Mouse (Mus musculus): ENCODE measurements around the gene Cdc5l. TPM values are rescaled to one million over a fixed set of nuclear protein-coding genes. Genes with fewer than 3 reads are reported as not detected.

The Cdc5l gene
- polyA plus RNA-seq, 1 experiment = 28.3 TPM

DNA sequence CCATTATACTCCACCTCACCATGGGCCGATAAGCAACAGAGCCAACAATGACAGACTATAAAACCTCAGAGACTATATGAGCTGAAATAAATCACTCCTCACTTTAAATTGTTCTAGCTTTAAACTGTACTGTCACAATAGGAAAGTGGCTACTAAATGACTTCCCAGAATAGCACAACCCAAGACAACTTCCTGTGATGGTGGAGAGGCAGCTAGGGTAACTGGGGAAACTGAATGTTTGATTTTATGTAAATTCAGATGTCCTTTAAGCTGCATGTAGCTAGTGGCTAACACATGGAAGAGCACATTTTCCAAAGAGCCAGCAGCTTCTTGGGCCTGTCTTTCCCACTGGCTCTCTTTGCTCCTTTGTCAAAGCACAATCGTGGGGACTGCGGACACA is 50.2 kb downstream of the Cdc5l start:
- Histone ChIP-seq H3K79me3 (ENCODE audit: low read depth) (no peaks in the 10 kb centered on the region), H3K36me3 (ENCODE audit: control insufficient read depth, insufficient read depth) (peaks cover 30% of the 10 kb centered on the region), H3K4me3 (ENCODE audit: insufficient read depth, poor library complexity, severe bottlenecking) (no peak overlapping the region), H3K27me3 (ENCODE audit: control insufficient read depth, insufficient read depth, insufficient read length) (no peaks in the 10 kb centered on the region), H3ac (ENCODE audit: control insufficient read depth, insufficient read length, low read depth) (no peak overlapping the region), H3K79me2 (ENCODE audit: control insufficient read depth, insufficient read depth) (no peaks in the 10 kb centered on the region)
- TF ChIP-seq MYOG (IDR thresholded peaks at IDR 0.05; ENCODE audit: control insufficient read depth, extremely low read depth, insufficient read length) (no peak), MYOD1 (IDR thresholded peaks at IDR 0.05; ENCODE audit: control insufficient read depth, insufficient read length, low read depth) (no peak), FOSL1 (IDR thresholded peaks at IDR 0.05; ENCODE audit: insufficient read depth, low read length, poor library complexity, severe bottlenecking) (no peak), CEBPB (IDR thresholded peaks at IDR 0.05; ENCODE audit: low read depth) (no peak), CTCF (IDR thresholded peaks at IDR 0.05; ENCODE audit: control insufficient read depth, insufficient read depth, insufficient read length) (no peak), USF1 (IDR thresholded peaks at IDR 0.05; ENCODE audit: low read depth) (no peak), MAX (IDR thresholded peaks at IDR 0.05) (no peak)

DNA sequence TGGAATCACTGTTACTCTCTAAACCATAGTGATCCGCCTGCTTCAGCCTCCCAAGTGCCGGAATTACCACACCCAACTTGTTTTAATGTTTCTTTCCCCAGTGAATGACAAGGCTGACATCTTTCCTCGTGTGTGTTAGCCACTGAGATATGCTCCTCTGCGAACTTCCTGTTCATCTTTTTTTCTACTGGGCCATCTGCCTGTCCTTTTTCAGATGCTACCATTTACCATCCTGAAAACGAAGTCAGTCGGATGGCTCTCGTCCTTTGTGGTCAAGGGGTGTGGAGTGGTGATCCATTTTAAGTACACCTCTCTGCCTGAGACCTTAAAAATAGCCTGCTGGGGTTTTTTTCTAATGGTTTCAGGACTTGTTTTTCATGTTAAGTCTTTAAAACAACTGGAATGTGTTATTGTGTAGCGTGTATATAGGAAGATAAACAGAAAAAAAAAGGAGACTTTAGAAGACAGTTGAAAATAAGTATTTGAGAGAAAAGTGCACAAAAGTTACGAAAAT is 54.2 kb downstream of the Cdc5l start:
- H3ac ChIP-seq (ENCODE audit: control insufficient read depth, insufficient read length, low read depth) = no peak overlapping the region
- no peaks in the 10 kb centered on the region for H3K79me3 ChIP-seq (ENCODE audit: low read depth)
- H3K36me3 ChIP-seq (ENCODE audit: control insufficient read depth, insufficient read depth) = peaks cover 2% of the 10 kb centered on the region
- no peak for TF ChIP-seq MYOG (IDR thresholded peaks at IDR 0.05; ENCODE audit: control insufficient read depth, extremely low read depth, insufficient read length)
- TF ChIP-seq CEBPB (IDR thresholded peaks at IDR 0.05; ENCODE audit: low read depth) = no peak
- no peak for TF ChIP-seq CTCF (IDR thresholded peaks at IDR 0.05; ENCODE audit: control insufficient read depth, insufficient read depth, insufficient read length)
- TF ChIP-seq MYOD1 (IDR thresholded peaks at IDR 0.05; ENCODE audit: control insufficient read depth, insufficient read length, low read depth) = no peak
- no peak for TF ChIP-seq FOSL1 (IDR thresholded peaks at IDR 0.05; ENCODE audit: insufficient read depth, low read length, poor library complexity, severe bottlenecking)
- no peak for TF ChIP-seq MAX (IDR thresholded peaks at IDR 0.05)
- no peak overlapping the region for H3K4me3 ChIP-seq (ENCODE audit: insufficient read depth, poor library complexity, severe bottlenecking)
- no peaks in the 10 kb centered on the region for H3K79me2 ChIP-seq (ENCODE audit: control insufficient read depth, insufficient read depth)
- H3K27me3 ChIP-seq (ENCODE audit: control insufficient read depth, insufficient read depth, insufficient read length) = no peaks in the 10 kb centered on the region

DNA sequence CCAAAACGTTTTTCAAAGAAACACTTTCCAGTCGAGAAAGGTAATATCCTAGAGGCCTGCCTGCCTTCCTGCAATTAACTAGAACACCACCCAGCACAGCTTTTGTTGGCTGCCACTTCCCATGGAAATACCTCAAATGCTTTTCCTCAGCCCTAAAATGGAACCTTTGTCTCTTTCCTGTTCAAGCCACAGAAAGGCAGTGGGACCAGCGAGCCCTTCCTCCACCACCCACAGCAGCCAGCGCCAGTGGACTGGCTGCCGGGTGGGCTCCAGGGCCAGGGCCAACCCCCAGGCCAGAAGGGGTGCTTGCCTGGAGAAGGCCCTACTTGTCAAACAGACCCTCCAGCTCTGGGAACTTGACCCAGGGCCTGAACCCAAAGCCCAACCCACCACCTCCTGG is 56.2 kb downstream of the Cdc5l start:
- no peak for TF ChIP-seq USF1 (IDR thresholded peaks at IDR 0.05; ENCODE audit: low read depth)
- no peak for TF ChIP-seq CTCF (IDR thresholded peaks at IDR 0.05; ENCODE audit: control insufficient read depth, insufficient read depth, insufficient read length)
- no peak for TF ChIP-seq MYOG (IDR thresholded peaks at IDR 0.05; ENCODE audit: control insufficient read depth, extremely low read depth, insufficient read length)
- no peak for TF ChIP-seq MYOD1 (IDR thresholded peaks at IDR 0.05; ENCODE audit: control insufficient read depth, insufficient read length, low read depth)
- TF ChIP-seq CEBPB (IDR thresholded peaks at IDR 0.05; ENCODE audit: low read depth) = no peak
- TF ChIP-seq FOSL1 (IDR thresholded peaks at IDR 0.05; ENCODE audit: insufficient read depth, low read length, poor library complexity, severe bottlenecking) = no peak
- TF ChIP-seq MAX (IDR thresholded peaks at IDR 0.05) = no peak
- Histone ChIP-seq H3K79me3 (ENCODE audit: low read depth) (no peaks in the 10 kb centered on the region), H3K36me3 (ENCODE audit: control insufficient read depth, insufficient read depth) (no peaks in the 10 kb centered on the region), H3K27me3 (ENCODE audit: control insufficient read depth, insufficient read depth, insufficient read length) (peaks cover 3% of the 10 kb centered on the region), H3K79me2 (ENCODE audit: control insufficient read depth, insufficient read depth) (no peaks in the 10 kb centered on the region), H3ac (ENCODE audit: control insufficient read depth, insufficient read length, low read depth) (no peak overlapping the region), H3K4me3 (ENCODE audit: insufficient read depth, poor library complexity, severe bottlenecking) (no peak overlapping the region)

DNA sequence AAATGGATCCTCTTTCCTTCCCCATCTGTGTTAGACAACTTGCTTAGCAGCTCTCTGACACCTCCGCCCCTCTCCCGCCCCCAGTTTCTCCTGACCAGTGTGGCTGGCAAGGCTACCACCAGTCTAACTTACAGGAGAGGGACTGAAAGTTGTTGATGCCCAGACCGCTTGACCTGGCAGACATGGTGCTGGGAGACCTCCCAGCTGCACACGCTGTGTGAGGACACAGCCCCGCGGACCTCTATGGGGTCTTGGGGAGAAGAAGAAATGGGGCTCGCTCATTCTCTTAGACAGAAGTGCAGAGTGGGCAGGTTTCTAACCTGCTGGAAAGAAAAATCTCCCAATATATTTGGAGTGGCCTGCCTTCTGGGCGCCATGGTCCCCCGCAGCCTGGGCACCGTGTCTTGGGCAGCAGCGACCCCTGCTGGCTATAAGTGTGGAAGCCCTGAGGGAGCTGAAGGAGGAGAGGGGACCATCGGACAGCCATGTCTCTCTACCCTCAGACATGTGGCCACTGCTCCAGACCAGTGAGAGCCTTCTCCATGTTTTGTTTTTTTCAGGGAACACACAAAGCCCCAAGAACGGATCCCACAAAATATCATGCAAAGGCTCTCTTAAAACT is 59.4 kb downstream of the Cdc5l start:
- Histone ChIP-seq H3K27me3 (ENCODE audit: control insufficient read depth, insufficient read depth, insufficient read length) (peaks cover 3% of the 10 kb centered on the region), H3K4me3 (ENCODE audit: insufficient read depth, poor library complexity, severe bottlenecking) (no peak overlapping the region), H3K36me3 (ENCODE audit: control insufficient read depth, insufficient read depth) (no peaks in the 10 kb centered on the region), H3ac (ENCODE audit: control insufficient read depth, insufficient read length, low read depth) (no peak overlapping the region), H3K79me2 (ENCODE audit: control insufficient read depth, insufficient read depth) (no peaks in the 10 kb centered on the region), H3K79me3 (ENCODE audit: low read depth) (no peaks in the 10 kb centered on the region)
- TF ChIP-seq FOSL1 (IDR thresholded peaks at IDR 0.05; ENCODE audit: insufficient read depth, low read length, poor library complexity, severe bottlenecking) (no peak), CTCF (IDR thresholded peaks at IDR 0.05; ENCODE audit: control insufficient read depth, insufficient read depth, insufficient read length) (peak; percentile 79), MAX (IDR thresholded peaks at IDR 0.05) (no peak), MYOG (IDR thresholded peaks at IDR 0.05; ENCODE audit: control insufficient read depth, extremely low read depth, insufficient read length) (no peak), MYOD1 (IDR thresholded peaks at IDR 0.05; ENCODE audit: control insufficient read depth, insufficient read length, low read depth) (no peak), USF1 (IDR thresholded peaks at IDR 0.05; ENCODE audit: low read depth) (no peak)

DNA sequence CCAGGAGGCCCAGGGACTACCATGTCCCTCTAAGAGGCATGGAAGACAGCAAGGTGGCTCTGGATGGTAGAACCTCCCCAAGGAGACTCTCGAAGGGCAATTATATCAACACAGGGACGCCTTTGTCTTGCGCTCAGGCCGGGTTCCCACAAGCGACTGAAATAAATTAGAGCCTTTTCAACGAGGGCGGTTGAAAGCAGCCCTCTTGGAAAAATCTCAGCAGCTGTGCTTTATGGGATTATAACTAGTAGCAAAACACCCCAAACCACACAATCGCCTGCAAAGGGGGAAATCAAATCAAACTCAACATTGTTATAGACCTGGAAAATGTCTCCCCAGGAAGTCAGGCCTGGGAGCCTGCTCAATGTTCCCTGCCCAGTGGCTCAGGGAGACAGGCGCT is 62.5 kb downstream of the Cdc5l start:
- Histone ChIP-seq H3K27me3 (ENCODE audit: control insufficient read depth, insufficient read depth, insufficient read length) (peaks cover 3% of the 10 kb centered on the region), H3ac (ENCODE audit: control insufficient read depth, insufficient read length, low read depth) (no peak overlapping the region), H3K36me3 (ENCODE audit: control insufficient read depth, insufficient read depth) (no peaks in the 10 kb centered on the region), H3K79me2 (ENCODE audit: control insufficient read depth, insufficient read depth) (no peaks in the 10 kb centered on the region), H3K79me3 (ENCODE audit: low read depth) (no peaks in the 10 kb centered on the region), H3K4me3 (ENCODE audit: insufficient read depth, poor library complexity, severe bottlenecking) (no peak overlapping the region)
- TF ChIP-seq MAX (IDR thresholded peaks at IDR 0.05) = no peak
- no peak for TF ChIP-seq FOSL1 (IDR thresholded peaks at IDR 0.05; ENCODE audit: insufficient read depth, low read length, poor library complexity, severe bottlenecking)
- no peak for TF ChIP-seq MYOG (IDR thresholded peaks at IDR 0.05; ENCODE audit: control insufficient read depth, extremely low read depth, insufficient read length)
- no peak for TF ChIP-seq CTCF (IDR thresholded peaks at IDR 0.05; ENCODE audit: control insufficient read depth, insufficient read depth, insufficient read length)
- TF ChIP-seq USF1 (IDR thresholded peaks at IDR 0.05; ENCODE audit: low read depth) = no peak
- no peak for TF ChIP-seq MYOD1 (IDR thresholded peaks at IDR 0.05; ENCODE audit: control insufficient read depth, insufficient read length, low read depth)
- no peak for TF ChIP-seq CEBPB (IDR thresholded peaks at IDR 0.05; ENCODE audit: low read depth)
